Mouse (Mus musculus) MEL (cell line): ENCODE results near the gene E2f1. TPM values are rescaled to one million over a fixed set of nuclear protein-coding genes. Genes with fewer than 3 reads are reported as not detected.

Experiments
- DNase-seq: peaks from one replicate; pipeline ENCODE4 v3.0.0; 2011; ENCODE audit warnings: low read depth, low spot score
- H3K27ac ChIP-seq: 2 replicates; pipeline ENCODE4 v1.5.1; 2012; ENCODE audit warnings: low read depth, mild to moderate bottlenecking, control low read depth, low read length, moderate library complexity; ENCODE audit not compliant: control insufficient read depth
- H3K27me3 ChIP-seq, 2 experiments: fragments of 150-350 bp in 1 of 2; sonication (generic) in 1 of 2; 2 replicates each; pipeline ENCODE4 v1.6.1; 2012; ENCODE audit warnings: low read length in 2 of 2, mild to moderate bottlenecking in 2 of 2, improper control_type of control experiment in 1 of 2, moderate library complexity in 1 of 2; ENCODE audit not compliant: insufficient read depth in 2 of 2, control insufficient read depth in 1 of 2
- H3K36me3 ChIP-seq, 2 experiments: 2 replicates each; pipeline ENCODE4 v1.6.1; 2012 to 2014; ENCODE audit warnings: low read length in 2 of 2, improper control_type of control experiment in 1 of 2, inconsistent platforms in 1 of 2, mild to moderate bottlenecking in 1 of 2; ENCODE audit not compliant: insufficient read depth in 2 of 2, control insufficient read depth in 1 of 2
- H3K4me1 ChIP-seq, 2 experiments: fragments of 150-350 bp in 1 of 2; sonication (generic) in 1 of 2; 2 replicates each; pipeline ENCODE4 v1.6.1; 2012; ENCODE audit warnings: low read length in 2 of 2, improper control_type of control experiment in 1 of 2, mild to moderate bottlenecking in 1 of 2; ENCODE audit not compliant: insufficient read depth in 2 of 2, control insufficient read depth in 1 of 2
- H3K4me3 ChIP-seq, 2 experiments: fragments of 150-350 bp in 1 of 2; sonication (generic) in 1 of 2; 2 replicates each; pipeline ENCODE4 v1.5.1; 2012; ENCODE audit warnings: low read depth in 2 of 2, low read length in 2 of 2, mild to moderate bottlenecking in 2 of 2, moderate library complexity in 2 of 2, control low read depth in 1 of 2, improper control_type of control experiment in 1 of 2; ENCODE audit not compliant: control insufficient read depth in 1 of 2, insufficient read depth in 1 of 2
- H3K79me2 ChIP-seq: 2 replicates; pipeline ENCODE4 v1.6.1; 2012; ENCODE audit warnings: mild to moderate bottlenecking, low read length, moderate library complexity; ENCODE audit not compliant: control insufficient read depth, poor library complexity, insufficient read depth
- H3K9ac ChIP-seq: 2 replicates; pipeline ENCODE4 v1.6.1; 2012; ENCODE audit warnings: low read depth, mild to moderate bottlenecking, control low read depth, low read length, moderate library complexity; ENCODE audit not compliant: control insufficient read depth, poor library complexity, severe bottlenecking
- H3K9me3 ChIP-seq: fragments of 150-350 bp; sonication (generic); replicated peaks from 2 replicates; pipeline ENCODE4 v1.6.1; 2012; ENCODE audit warnings: mild to moderate bottlenecking, low read length, improper control_type of control experiment, moderate library complexity; ENCODE audit not compliant: insufficient read depth
- CHD1 ChIP-seq: IDR thresholded peaks from 2 replicates; pipeline ENCODE4 v1.6.1; 2012; ENCODE audit warnings: low read depth, mild to moderate bottlenecking, inconsistent platforms, low read length, improper control_type of control experiment
- ELF1 ChIP-seq: IDR thresholded peaks from 2 replicates; pipeline ENCODE4 v1.6.1; 2014; ENCODE audit warnings: low read depth, mild to moderate bottlenecking, inconsistent platforms, low read length, improper control_type of control experiment, moderate library complexity
- ETS1 ChIP-seq: IDR thresholded peaks from 2 replicates; pipeline ENCODE4 v1.6.1; 2012; ENCODE audit warnings: low read depth, mild to moderate bottlenecking, inconsistent platforms, low read length, improper control_type of control experiment, moderate library complexity
- GABPA ChIP-seq: IDR thresholded peaks from 2 replicates; pipeline ENCODE4 v1.6.1; 2012; ENCODE audit warnings: low read depth, mild to moderate bottlenecking, inconsistent platforms, low read length, improper control_type of control experiment, moderate library complexity
- GATA1 ChIP-seq: IDR thresholded peaks from 2 replicates; pipeline ENCODE4 v1.6.1; 2011; ENCODE audit warnings: low read depth, low read length, improper control_type of control experiment
- MAFK ChIP-seq: IDR thresholded peaks from 2 replicates; pipeline ENCODE4 v1.6.1; 2011; ENCODE audit warnings: low read depth, mild to moderate bottlenecking, low read length, improper control_type of control experiment, borderline replicate concordance
- MAZ ChIP-seq: IDR thresholded peaks from 2 replicates; pipeline ENCODE4 v1.6.1; 2012; ENCODE audit warnings: low read depth, mild to moderate bottlenecking, inconsistent platforms, low read length, improper control_type of control experiment
- MEF2A ChIP-seq: IDR thresholded peaks from 2 replicates; pipeline ENCODE4 v1.6.1; 2014; ENCODE audit warnings: low read depth, mild to moderate bottlenecking, inconsistent platforms, low read length, improper control_type of control experiment; ENCODE audit not compliant: poor library complexity, insufficient replicate concordance, severe bottlenecking; ENCODE audit errors: extremely low read depth
- MYB ChIP-seq: IDR thresholded peaks from 2 replicates; pipeline ENCODE4 v1.6.1; 2011; ENCODE audit warnings: mild to moderate bottlenecking, low read depth, low read length, improper control_type of control experiment
- RAD21 ChIP-seq: IDR thresholded peaks from 2 replicates; pipeline ENCODE4 v1.6.1; 2011; ENCODE audit warnings: mild to moderate bottlenecking, low read depth, low read length, improper control_type of control experiment
- RCOR1 ChIP-seq: IDR thresholded peaks from 2 replicates; pipeline ENCODE4 v1.6.1; 2012; ENCODE audit warnings: low read depth, mild to moderate bottlenecking, inconsistent platforms, low read length, improper control_type of control experiment
- SMC3 ChIP-seq: IDR thresholded peaks from 2 replicates; pipeline ENCODE4 v1.6.1; 2011; ENCODE audit warnings: low read depth, low read length, improper control_type of control experiment
- TBP ChIP-seq: IDR thresholded peaks from 2 replicates; pipeline ENCODE4 v1.8.0; 2011; ENCODE audit warnings: low read depth, low read length, improper control_type of control experiment
- TCF12 ChIP-seq: IDR thresholded peaks from 2 replicates; pipeline ENCODE4 v1.6.1; 2014; ENCODE audit warnings: low read depth, mild to moderate bottlenecking, inconsistent platforms, low read length, improper control_type of control experiment, moderate library complexity
- UBTF ChIP-seq: IDR thresholded peaks from 2 replicates; pipeline ENCODE4 v1.6.1; 2012; ENCODE audit warnings: low read depth, mild to moderate bottlenecking, inconsistent platforms, low read length, improper control_type of control experiment, moderate library complexity, borderline replicate concordance; ENCODE audit not compliant: insufficient read depth
- USF1 ChIP-seq: IDR thresholded peaks from 2 replicates; pipeline ENCODE4 v1.6.1; 2014; ENCODE audit warnings: low read depth, mild to moderate bottlenecking, inconsistent platforms, low read length, improper control_type of control experiment, moderate library complexity
- USF2 ChIP-seq, 2 experiments: IDR thresholded peaks; 2 replicates each; pipeline ENCODE4 v1.6.1; 2011 to 2012; ENCODE audit warnings: improper control_type of control experiment in 2 of 2, low read length in 2 of 2, borderline replicate concordance in 1 of 2, inconsistent platforms in 1 of 2, low read depth in 1 of 2, mild to moderate bottlenecking in 1 of 2; ENCODE audit not compliant: insufficient read depth in 1 of 2
- ZNF384 ChIP-seq: IDR thresholded peaks from 2 replicates; pipeline ENCODE4 v1.6.1; 2012; ENCODE audit warnings: low read depth, mild to moderate bottlenecking, inconsistent platforms, low read length, improper control_type of control experiment
- polyA plus RNA-seq, 2 experiments: library from polyadenylated mRNA; stranded (reverse) in 1 of 2; unstranded in 1 of 2; fragments of >175 nt in 1 of 2; fragments of >200 nt in 1 of 2; gene quantifications; 2 replicates each; pipeline versions ENCODE4 v1.2.1 to v1.2.4; 2012; ENCODE audit warnings: low replicate concordance in 2 of 2, low read depth in 1 of 2; ENCODE audit not compliant: insufficient read length in 2 of 2, insufficient read depth in 1 of 2, missing spikeins in 1 of 2
- total RNA-seq: library from RNA; depleted of rRNA; stranded (reverse); fragments of 300-350 nt; gene quantifications from 2 replicates; pipeline ENCODE4 v1.2.3, GENCODE M21; 2012

The E2f1 gene
- total and polyA plus RNA-seq, 3 experiments, result 17.4 to 41.6 TPM; not detected in 1

DNA sequence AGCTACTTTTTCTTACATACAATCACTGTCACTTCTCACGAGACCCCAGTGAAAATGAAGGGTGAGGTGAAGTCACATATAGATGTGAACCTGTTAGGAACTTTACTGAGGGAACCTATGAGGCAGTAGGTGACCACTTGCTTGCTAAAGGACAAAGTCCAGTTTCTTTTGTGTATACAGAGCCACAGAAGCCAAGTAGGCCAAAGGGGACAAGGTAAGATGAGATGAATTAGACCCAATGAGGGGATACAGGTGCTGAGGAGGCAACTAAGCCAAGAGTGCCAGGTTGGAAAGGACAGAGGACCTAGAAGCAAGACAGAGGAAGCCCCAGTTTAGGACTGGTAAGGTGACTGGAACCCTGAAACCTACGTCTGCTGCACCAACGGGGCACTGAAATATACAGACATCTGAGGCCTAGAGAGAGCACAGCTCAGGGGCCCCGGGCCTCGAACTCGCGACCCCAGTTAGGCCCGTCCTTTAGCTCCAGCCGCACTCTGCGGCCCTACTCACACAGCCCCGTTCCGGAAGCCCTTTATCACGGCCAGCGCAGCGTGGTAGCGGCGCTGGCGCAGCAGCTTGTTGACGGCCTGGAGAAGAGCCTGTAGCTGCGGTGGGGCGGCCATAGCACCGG is 33.4 kb upstream of the E2f1 start:
- H3K4me1 ChIP-seq, result peaks cover 2 to 3% of the 10 kb centered on the region in 2 experiments; a peak in 2 of 4 replicates
- H3K79me2 ChIP-seq, result peaks cover 1% of the 10 kb centered on the region; the same call in 1 of the 2 replicates
- H3K4me3 ChIP-seq, result peak overlapping the region; percentile 90 to 91
- DNase-seq, result no peak
- H3K9me3 ChIP-seq, result no peaks in the 10 kb centered on the region
- no peak overlapping the region for H3K27ac ChIP-seq
- peaks cover 0 to 3% of the 10 kb centered on the region in 2 experiments; a peak in 1 of 4 replicates for H3K36me3 ChIP-seq
- peak overlapping the region; percentile 82 for H3K9ac ChIP-seq
- TF ChIP-seq TCF12 (0 out of 2 replicates have a peak, but pooled peaks have one; percentile 6), USF2 (IDR thresholded peaks at IDR 0.05; ENCODE audit: borderline replicate concordance in 1 of 2, insufficient read depth in 1 of 2, low read depth in 1 of 2, low read length in 2 of 2) (no peak), GATA1 (no peak), GABPA (no peak), USF1 (no peak), CHD1 (no peak), ELF1 (peak; percentile 42; the same call in 1 of the 2 replicates)
- no peaks in the 10 kb centered on the region for H3K27me3 ChIP-seq

DNA sequence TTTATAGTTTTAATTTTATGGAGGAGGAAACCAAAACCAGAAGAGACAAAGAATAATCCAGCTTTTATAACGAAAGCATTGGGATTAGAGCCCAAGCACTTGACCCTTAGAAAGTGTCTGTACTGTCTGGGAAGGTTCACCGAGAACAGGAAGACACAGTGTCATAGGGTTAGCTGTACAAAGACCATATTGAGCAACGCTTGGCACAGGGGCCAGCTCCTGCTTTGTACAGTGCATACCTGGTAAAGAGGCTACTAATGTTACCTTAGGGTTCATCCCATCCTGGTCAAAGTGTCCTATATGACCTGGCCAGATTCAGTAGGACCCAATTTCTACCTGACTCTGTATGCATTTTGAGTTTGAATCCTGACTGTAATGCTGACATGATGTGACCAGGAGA is 31.6 kb upstream of the E2f1 start:
- Histone ChIP-seq H3K27ac (no peak overlapping the region), H3K9ac (no peak overlapping the region), H3K9me3 (no peaks in the 10 kb centered on the region), H3K4me3 (no peak overlapping the region), H3K36me3 (peaks cover 0 to 3% of the 10 kb centered on the region in 2 experiments; a peak in 1 of 4 replicates), H3K79me2 (peaks cover 1% of the 10 kb centered on the region; the same call in 1 of the 2 replicates), H3K27me3 (no peaks in the 10 kb centered on the region), H3K4me1 (peaks cover 2 to 3% of the 10 kb centered on the region in 2 experiments; a peak in 2 of 4 replicates)
- TF ChIP-seq TBP (no peak), MAFK (no peak), MEF2A (no peak), SMC3 (no peak), MYB (no peak), UBTF (no peak), RCOR1 (no peak), ZNF384 (no peak), TCF12 (no peak), MAZ (no peak), ETS1 (no peak), GABPA (no peak), RAD21 (no peak)
- no peak for DNase-seq
